Mouse (Mus musculus) spleen, adult 12 weeks (tissue): Measurements from ENCODE around the gene Fuz.

Source experiments
- DNase-seq: peaks from one replicate; pipeline ENCODE4 v3.0.0; 2022; ENCODE audit warnings: low spot score

The Fuz gene

DNA sequence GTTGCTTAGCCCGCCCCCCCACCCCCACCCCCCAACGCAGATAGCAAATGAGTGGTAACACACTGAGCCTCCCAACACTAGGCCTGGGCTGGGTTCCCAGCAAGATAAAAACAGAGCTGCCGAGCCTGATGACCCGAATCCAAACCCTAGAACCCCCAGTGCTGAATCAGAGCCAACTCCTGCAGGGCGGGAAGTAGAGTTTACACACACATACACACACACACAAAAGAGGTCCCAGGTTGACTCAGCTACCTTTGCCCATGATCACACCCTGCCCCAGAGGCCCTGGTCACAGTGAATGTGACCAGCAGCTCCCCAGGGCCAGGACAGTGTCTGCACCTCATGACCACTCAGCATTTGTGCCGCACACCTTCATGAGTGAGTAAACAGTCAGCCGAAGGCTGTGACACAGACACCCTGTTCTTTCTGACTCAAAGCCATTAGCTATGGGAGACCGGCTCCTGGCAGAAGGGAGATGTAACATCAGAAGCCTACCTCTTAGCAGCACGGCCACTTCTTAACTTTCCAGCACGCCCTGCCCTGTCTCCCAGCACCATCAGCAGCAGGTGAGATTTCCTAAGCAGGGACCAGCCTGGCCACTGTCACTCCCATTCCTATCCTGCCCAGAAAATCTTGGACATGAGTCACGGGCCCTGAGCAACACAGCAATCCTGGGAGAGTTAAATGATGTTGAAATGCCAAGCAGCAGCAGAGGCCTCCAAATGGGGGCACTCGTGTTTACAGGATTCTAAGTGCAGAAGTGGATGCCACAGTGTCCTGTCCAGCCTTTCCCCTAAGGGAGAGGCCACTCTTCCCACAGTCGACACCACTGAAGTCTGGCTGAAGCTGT lies 7.4 kb upstream of the Fuz start:
- DNase-seq: no peak

GRCm38 (mm10) chr7:44890180-44890579 lies 5.7 kb upstream of the Fuz start:
- no peak for DNase-seq

- DNase-seq: no peak
These were observed 5.1 kb upstream of the Fuz start for GRCm38 (mm10) chr7:44890737-44891136.

DNA sequence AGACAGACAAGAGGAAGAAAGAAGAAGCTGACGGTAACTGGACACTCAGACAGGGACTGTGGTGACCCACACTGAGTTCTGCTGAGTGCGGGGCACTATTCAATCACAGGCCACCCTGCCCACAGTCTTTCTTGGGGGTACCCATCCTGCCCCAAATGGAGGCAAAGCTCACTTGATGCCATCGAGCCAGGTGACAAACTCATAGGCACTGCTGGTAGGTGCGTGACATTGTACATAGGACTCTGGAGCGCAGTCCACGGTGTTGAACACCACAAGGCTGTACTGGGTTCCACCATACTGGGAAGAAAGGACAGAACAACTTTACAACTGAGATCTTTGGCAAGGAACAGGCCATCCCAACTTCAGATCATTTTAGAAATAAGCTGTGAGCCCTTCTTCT lies 4.3 kb upstream of the Fuz start:
- DNase-seq: no peak

DNA sequence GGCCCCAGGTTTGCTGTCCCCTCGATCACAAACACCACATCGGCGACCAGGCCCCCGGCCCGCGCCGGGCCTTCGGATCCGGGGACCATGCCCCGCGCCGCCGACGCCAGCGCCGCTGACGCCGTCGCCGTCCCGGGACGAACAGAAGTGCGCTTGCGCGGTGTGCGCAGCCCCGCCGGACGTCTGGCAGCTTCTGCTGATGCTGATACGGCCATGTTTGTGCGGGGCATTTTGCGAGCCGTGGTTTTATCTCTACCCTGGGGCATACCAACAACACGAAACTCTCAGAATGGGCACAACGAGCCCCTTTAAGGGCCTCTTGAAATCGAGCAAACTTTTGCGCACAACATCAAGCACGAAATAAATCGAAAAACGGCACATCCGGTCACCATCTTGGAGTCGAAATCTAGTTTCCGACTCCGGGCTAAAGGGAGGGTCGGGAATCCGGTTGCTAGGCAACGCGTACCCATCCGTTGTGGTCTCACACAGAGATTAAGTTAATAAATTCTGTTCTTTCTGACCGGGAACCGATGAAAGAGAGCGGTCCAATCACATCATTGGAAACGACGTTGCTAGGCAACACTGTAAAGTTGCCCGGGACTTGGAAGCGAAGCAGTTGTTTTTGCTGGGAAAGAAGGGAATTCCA lies 3.5 kb upstream of the Fuz start, which contains the start of gene Med25:
Med25 (minus strand) TSS at position 437 of the 646 bp plus-strand sequence.
- DNase-seq: peak; percentile 81

DNA sequence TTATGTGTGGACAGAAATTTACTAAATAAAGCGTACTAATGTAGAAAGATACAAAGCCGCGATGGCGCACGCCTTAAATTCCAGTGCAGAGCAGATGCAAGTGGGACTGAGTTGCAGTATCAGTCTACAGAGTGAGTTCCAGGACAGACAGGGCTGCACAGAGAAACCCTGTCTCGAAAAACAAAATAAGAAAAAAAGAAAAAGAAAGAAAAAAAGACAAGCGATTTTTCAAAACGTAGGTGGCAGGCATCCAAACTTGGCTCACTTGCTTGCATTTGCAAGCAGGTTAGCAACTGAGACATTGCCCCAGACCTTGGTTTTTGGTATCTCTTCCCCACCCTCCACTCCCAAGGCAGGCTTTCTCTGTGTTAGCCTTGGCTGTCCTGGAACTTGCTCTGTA lies 2.7 kb upstream of the Fuz start:
- DNase-seq: no peak

DNA sequence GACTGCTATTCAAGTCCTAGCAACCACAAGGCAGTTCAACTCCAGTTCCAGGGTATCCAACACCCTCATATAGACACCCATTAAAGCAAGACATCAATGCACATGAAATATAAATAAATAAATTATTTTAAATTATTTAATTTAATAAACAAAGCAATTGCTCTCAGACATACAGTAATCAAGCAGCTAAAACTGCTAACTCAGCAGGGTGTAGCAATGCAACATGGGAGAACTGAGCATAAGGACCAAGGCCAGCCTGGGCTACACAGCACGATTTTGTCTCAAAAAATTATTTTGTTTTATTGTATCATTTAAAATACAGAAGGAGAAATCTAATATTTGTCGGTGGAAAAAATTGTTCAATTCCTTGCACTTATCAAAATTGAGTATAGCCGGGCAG lies 1.7 kb upstream of the Fuz start:
- no peak for DNase-seq

DNA sequence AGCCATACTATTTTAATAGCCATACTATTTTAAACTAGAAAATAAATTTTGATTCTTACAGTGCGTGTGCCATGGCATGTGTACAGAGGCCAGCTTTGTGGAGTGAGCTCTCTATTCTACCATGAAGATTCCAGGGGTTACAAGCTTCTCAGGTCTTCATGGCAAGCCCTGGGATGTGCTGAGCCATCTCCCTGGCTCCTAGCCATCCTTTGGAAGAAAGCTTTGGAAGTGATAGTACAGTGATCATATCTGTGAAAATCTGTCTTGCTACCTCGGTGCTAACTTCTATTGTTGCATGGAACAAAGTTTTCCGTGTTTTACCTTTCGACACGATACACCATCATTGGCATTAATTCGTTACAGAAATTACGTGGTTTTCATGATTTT lies 680 bp upstream of the Fuz start:
- no peak for DNase-seq

GRCm38 (mm10) chr7:44896499-44896898 lies 620 bp downstream of the Fuz start:
- no peak for DNase-seq

- DNase-seq: no peak
These were observed 2.7 kb downstream of the Fuz start for GRCm38 (mm10) chr7:44898607-44899006.

GRCm38 (mm10) chr7:44900632-44901031 lies 4.8 kb downstream of the Fuz start:
- no peak for DNase-seq

DNA sequence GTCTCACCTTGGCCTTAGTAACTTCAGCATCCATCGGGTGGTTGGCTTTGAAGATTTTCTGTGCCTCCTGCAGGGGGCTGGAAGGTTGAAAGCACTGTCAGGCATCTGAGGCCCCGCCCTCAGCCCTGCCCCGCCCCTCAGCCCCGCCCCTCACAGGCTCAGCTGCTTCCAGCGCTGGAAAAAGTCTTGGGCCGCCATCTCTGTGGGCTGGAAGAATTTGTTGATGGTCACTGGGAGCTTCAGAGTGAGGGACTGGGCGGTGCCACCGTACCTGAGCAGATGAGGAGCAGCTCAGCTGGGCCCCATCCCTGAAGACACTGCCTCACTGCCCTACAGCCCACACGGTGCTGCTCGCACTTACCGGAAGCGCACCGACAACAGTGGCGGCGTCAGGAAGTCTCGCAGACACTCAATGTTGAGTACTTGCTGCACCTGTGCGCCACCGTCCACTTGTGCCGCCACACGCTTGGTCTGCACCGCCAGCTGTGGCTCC lies 5.4 kb downstream of the Fuz start:
- peak; percentile 44 for DNase-seq

DNA sequence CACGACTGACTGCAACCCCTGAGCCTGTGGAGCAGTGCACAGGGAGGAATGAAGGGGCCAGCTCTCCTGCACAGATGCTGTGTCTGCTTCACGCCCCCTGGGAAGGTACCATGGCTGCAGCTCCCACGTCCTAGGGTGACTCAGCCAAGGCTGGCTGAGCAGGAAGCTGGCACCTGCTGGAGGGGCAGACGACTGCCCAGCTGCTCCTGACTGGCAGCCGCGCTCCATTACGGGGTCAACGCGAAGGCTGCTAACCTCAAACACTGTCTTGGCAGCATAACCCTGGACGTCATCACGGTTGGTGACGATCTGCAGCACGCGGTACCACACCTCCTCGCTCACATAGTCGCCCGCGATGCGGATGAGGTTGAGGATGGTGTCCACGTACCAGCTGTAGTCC lies 9.6 kb downstream of the Fuz start:
- DNase-seq: no peak

DNA sequence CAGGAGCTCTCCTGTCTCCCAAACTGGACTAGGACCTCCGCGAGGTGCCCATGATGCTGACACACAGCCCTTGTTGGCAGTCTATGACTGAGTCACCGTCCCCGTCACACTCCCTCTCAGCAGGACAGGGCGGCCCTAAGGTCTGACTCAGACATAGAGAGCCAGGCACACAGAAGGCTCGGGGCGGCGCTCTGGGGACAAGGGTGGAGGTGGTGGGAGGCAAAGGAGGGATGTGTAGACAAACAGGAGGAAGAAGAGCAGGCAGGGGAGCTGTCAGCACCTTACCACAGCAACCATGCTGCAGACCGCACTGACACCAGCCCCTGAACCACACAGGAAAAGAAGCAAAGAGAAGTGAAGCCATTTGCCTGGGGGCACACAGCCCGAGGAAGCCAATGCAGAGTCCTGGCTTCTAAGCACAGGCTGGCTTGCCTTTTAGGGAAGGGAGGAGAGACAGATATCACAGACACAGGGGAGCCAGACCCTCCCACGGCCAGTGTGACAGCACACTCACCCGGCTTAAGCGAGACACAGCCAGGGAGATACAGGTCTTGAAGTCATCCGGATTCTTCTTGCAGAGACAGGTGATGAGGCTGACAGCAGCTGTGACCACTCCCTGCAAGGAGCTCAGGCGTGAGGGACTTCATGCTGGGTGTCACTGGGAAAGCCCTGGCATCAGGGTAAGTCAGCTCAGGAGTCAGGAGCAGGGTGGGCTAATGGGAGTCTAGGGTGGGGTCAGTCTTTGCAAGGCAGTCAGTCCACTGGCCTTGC lies 13.0 kb downstream of the Fuz start:
- DNase-seq: no peak

GRCm38 (mm10) chr7:44914396-44914795 lies 18.5 kb downstream of the Fuz start:
- DNase-seq: no peak

- DNase-seq: no peak
These were observed 19.4 kb downstream of the Fuz start for GRCm38 (mm10) chr7:44915314-44915713.

GRCm38 (mm10) chr7:44916191-44916590 lies 20.3 kb downstream of the Fuz start:
- DNase-seq: no peak

DNA sequence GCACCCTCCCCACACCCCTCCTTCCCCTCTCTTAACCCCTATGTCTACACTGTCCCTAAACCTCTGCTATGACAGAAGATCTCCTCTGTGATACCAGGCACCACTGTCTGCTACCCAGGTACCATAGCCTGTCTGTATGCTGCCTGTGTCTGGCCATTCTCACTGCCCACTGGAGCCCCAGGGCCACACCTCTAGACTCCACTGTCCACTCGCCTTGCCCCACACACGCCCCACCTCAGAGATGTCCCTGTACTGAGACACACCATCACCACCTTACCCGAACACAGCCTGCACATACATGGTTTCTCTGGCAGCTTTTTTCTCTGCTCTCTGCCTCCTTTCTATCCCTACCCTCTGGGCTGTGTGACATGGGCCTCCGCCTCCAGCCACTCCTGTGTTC lies 21.0 kb downstream of the Fuz start:
- DNase-seq: no peak

GRCm38 (mm10) chr7:44918219-44918618 lies 22.3 kb downstream of the Fuz start:
- DNase-seq: no peak

GRCm38 (mm10) chr7:44919127-44919526 lies 23.2 kb downstream of the Fuz start:
- no peak for DNase-seq

GRCm38 (mm10) chr7:44922530-44922929 lies 26.7 kb downstream of the Fuz start:
- no peak for DNase-seq

DNA sequence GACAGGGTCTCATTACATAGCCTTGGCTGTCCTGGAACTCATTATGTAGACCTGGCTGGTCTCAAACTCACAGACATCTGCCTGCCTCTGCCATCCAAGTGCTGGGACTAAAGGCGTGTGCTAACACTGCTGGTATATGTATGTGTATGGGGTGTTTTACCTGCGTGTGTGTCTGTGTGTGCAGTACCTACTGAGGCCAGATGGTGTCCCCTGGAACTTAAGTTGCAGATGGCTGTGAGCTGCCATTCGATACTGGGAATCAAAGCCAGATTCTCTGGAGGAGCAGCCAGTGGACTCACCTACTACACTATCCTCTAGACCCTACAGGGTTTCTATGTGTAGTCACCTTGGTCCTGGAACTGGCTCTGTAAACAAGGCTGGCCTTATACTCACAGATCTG lies 29.6 kb downstream of the Fuz start:
- DNase-seq: no peak

DNA sequence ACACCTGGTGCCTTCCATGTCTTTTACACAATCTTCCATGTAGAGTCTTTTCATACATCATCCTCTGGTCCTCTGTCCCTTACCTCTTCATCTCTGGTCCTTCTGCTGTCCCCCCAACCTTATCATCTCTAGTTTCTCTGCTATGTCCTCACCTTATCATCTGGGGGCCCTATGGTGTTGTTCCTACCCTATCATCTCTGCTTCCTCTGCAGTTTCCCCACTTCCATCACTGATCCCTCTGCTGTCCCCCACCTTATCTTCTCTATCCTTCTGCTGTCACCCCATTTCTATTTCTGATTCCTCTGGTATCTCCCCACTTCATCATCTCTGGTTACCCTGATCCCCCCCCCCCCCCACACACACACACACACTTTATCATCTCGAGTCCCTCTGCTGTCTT lies 32.7 kb downstream of the Fuz start:
- no peak for DNase-seq
